Mouse (Mus musculus): ENCODE results near the gene Wscd2. TPM values are rescaled to one million over a fixed set of nuclear protein-coding genes. Genes with fewer than 3 reads are reported as not detected.

Wscd2 gene
- polyA plus RNA-seq (2012; ENCODE audit: low replicate concordance): 1.5 and 2.2 TPM in 2 replicates

GRCm38 (mm10) chr5:113490033-113490432, at the start of gene Wscd2:
TSS of gene Wscd2 (plus strand) at chr5:113490333.

Other genes with a start within 250 kb of the Wscd2 start
- not detected in 2 replicates for gene Sgsm1, start 179.5 kb upstream of the Wscd2 start, polyA plus RNA-seq (2012; ENCODE audit: low replicate concordance)
- gene Aym1, start 133.0 kb upstream of the Wscd2 start, polyA plus RNA-seq (2012; ENCODE audit: low replicate concordance): not detected in 2 replicates
- 1.9 and 5.8 TPM in 2 replicates for gene Cmklr1, start 160.1 kb downstream of the Wscd2 start, polyA plus RNA-seq (2012; ENCODE audit: low replicate concordance)
- not detected in 2 replicates for gene 1700069L16Rik, start 234.4 kb downstream of the Wscd2 start, polyA plus RNA-seq (2012; ENCODE audit: low replicate concordance)
- gene Ficd, start 245.5 kb downstream of the Wscd2 start, polyA plus RNA-seq (2012; ENCODE audit: low replicate concordance): 6.5 and 7.2 TPM in 2 replicates